Mouse (Mus musculus): Measurements from ENCODE around the gene Ptpn7. TPM values are rescaled to one million over a fixed set of nuclear protein-coding genes. Genes with fewer than 3 reads are reported as not detected.
"Not testable (repeated sequence)": the region's sequence is repeated elsewhere in the genome, so short reads cannot be mapped to it uniquely, and the experiment has no call there.

Gene Ptpn7
- polyA plus RNA-seq, 1 experiment: 5.4 TPM

DNA sequence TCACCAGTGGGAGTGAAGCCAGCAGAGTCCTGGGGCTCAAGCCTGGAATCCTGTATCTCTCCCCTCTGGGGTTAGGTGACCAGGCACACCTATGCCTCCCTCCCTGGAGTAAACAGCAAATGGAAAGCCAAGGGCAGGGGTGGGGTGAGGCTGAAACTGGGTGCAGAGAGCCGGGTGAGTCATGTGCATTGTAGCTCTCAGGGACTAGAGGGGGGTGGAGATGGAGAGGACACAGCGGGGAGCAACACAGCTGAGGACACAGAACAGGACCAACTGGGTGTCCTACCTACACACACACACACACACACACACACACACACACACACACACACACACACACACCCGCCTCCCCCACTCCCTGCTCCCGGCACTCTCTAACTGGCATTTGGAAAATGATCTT lies 50.9 kb downstream of the Ptpn7 start:
- H3K4me3 ChIP-seq (ENCODE audit: low read depth, low read length): no peak overlapping the region
- H3K27me3 ChIP-seq (ENCODE audit: control insufficient read depth, insufficient read depth, low read length): no peaks in the 10 kb centered on the region
- peaks cover 55% of the 10 kb centered on the region for H3K4me1 ChIP-seq (ENCODE audit: control insufficient read depth, insufficient read depth, insufficient read length, low read length)
- H3K27ac ChIP-seq (ENCODE audit: insufficient read depth, low read depth, low read length): peak overlapping the region; percentile 86
- no peaks in the 10 kb centered on the region for H3K36me3 ChIP-seq (ENCODE audit: control insufficient read depth, insufficient read depth, low read length)
- no peak for TF ChIP-seq CTCF (IDR thresholded peaks at IDR 0.05; ENCODE audit: extremely low read depth, insufficient read length, insufficient replicate concordance, low read depth, low read length)
- TF ChIP-seq POLR2A (IDR thresholded peaks at IDR 0.05; ENCODE audit: low read depth, low read length): no peak
- WGBS: 14% methylated on average over 4 of the region's 4 CpGs

DNA sequence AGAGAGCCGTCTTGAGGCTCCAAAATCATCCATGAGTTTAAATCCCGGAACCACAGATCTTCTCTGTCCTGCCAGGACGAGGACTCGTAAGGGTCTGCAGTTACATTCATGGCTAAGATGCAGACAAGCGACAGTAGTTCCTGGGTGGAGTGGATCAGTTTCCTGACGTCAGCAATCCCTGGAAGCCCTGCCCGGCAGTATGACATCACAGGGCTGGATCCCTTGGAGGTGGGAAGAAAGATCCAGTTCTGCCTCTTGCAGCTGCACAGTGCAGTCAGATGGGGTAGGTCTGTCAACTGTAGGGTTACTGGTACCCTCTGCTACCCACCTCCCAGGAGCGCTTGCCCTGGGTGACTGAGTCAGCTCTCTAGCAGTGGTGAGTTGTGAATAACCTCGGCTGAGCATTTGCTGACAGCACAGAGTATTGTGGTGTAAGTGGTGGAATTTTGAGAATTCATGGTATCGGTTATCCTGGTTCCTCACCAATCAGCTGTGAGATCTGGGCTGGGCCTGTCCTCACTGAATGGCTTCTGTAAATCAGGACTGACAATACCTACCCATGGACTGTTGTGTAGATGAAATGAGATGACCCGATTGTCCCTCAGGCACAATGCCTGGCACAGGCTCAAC lies 51.6 kb downstream of the Ptpn7 start:
- 37% methylated on average over 11 of the region's 11 CpGs for WGBS
- Histone ChIP-seq H3K27me3 (ENCODE audit: control insufficient read depth, insufficient read depth, low read length) (no peaks in the 10 kb centered on the region), H3K4me1 (ENCODE audit: control insufficient read depth, insufficient read depth, insufficient read length, low read length) (peaks cover 55% of the 10 kb centered on the region), H3K27ac (ENCODE audit: insufficient read depth, low read depth, low read length) (peak overlapping the region; percentile 86), H3K36me3 (ENCODE audit: control insufficient read depth, insufficient read depth, low read length) (no peaks in the 10 kb centered on the region), H3K4me3 (ENCODE audit: low read depth, low read length) (no peak overlapping the region)
- TF ChIP-seq CTCF (IDR thresholded peaks at IDR 0.05; ENCODE audit: extremely low read depth, insufficient read length, insufficient replicate concordance, low read depth, low read length) (no peak), POLR2A (IDR thresholded peaks at IDR 0.05; ENCODE audit: low read depth, low read length) (no peak)

DNA sequence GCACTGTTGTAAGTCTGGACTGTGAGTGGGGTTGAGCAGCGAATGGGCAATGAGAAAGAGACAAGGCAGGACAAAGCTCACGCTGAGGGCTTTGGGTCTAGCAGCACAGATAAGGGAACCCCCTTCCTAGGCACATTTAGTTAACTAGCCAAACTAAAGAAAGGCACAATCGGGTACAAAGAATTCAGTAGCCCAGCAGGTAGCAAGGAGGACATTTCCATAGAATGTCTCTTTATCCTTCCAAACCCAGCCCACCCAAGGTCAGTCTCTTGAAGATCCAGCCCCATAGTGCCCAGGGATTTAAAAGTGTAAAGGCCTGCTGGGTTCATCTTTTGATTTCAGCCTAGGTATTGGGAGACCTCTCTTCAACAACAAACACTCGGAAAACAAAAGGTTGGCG lies 53.4 kb downstream of the Ptpn7 start:
- WGBS: 85% methylated on average over 5 of the region's 5 CpGs
- Histone ChIP-seq H3K36me3 (ENCODE audit: control insufficient read depth, insufficient read depth, low read length) (no peaks in the 10 kb centered on the region), H3K4me1 (ENCODE audit: control insufficient read depth, insufficient read depth, insufficient read length, low read length) (peaks cover 40% of the 10 kb centered on the region; the same call in 1 of the 2 replicates), H3K27ac (ENCODE audit: insufficient read depth, low read depth, low read length) (no peak overlapping the region), H3K27me3 (ENCODE audit: control insufficient read depth, insufficient read depth, low read length) (no peaks in the 10 kb centered on the region), H3K4me3 (ENCODE audit: low read depth, low read length) (no peak overlapping the region)
- TF ChIP-seq POLR2A (IDR thresholded peaks at IDR 0.05; ENCODE audit: low read depth, low read length) (no peak), CTCF (IDR thresholded peaks at IDR 0.05; ENCODE audit: extremely low read depth, insufficient read length, insufficient replicate concordance, low read depth, low read length) (no peak)

DNA sequence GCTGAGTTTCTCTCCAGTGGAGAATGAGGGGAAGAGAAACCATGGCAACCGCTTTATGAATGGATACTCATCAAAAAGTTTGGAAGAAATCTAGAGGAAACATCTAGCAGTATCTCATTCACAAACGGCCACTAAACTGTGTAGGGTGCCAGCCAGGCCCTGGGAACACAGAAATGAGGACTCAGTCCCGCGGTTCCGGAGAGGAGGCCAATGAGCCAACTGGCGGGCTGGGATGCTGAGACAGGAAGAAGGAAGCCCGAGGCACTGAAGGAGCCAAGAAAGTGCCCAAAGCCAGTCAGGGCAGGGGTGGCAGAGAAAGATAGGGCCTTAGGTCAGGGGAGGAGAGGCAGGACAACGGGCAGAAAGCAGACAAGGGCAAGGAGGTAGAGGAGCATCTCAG lies 53.9 kb downstream of the Ptpn7 start:
- no peak overlapping the region for H3K4me3 ChIP-seq (ENCODE audit: low read depth, low read length)
- no peak for TF ChIP-seq POLR2A (IDR thresholded peaks at IDR 0.05; ENCODE audit: low read depth, low read length)
- no peak for TF ChIP-seq CTCF (IDR thresholded peaks at IDR 0.05; ENCODE audit: extremely low read depth, insufficient read length, insufficient replicate concordance, low read depth, low read length)
- no peaks in the 10 kb centered on the region for H3K36me3 ChIP-seq (ENCODE audit: control insufficient read depth, insufficient read depth, low read length)
- H3K27ac ChIP-seq (ENCODE audit: insufficient read depth, low read depth, low read length): no peak overlapping the region
- WGBS: 67% methylated on average over 8 of the region's 8 CpGs
- peaks cover 36% of the 10 kb centered on the region; the same call in 1 of the 2 replicates for H3K4me1 ChIP-seq (ENCODE audit: control insufficient read depth, insufficient read depth, insufficient read length, low read length)
- H3K27me3 ChIP-seq (ENCODE audit: control insufficient read depth, insufficient read depth, low read length): no peaks in the 10 kb centered on the region

DNA sequence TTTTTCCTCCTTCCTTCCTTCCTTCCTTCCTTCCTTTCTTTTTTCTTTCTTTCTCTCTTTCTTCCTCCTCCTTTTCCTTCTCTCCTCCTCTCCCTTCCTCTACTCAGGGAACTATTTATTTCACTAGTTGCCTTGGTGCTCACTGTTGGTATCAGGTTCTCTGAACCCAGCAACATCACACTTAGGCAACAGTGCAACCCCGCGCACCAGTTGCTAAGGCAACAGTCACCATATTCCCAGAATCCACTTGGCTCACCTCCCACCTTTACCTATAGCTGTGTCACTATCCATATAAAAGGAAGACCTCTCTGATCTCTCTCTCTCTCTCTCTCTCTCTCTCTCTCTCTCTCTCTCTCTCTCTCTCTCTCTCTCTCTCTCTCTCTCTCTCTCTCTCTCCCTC lies 54.5 kb downstream of the Ptpn7 start:
- H3K4me3 ChIP-seq (ENCODE audit: low read depth, low read length); H3K27ac ChIP-seq (ENCODE audit: insufficient read depth, low read depth, low read length); H3K27me3 ChIP-seq (ENCODE audit: control insufficient read depth, insufficient read depth, low read length); H3K36me3 ChIP-seq (ENCODE audit: control insufficient read depth, insufficient read depth, low read length): not testable (repeated sequence)
- peaks cover 30% of the 10 kb centered on the region; the same call in 1 of the 2 replicates for H3K4me1 ChIP-seq (ENCODE audit: control insufficient read depth, insufficient read depth, insufficient read length, low read length)
- WGBS: 73% methylated on average over 2 of the region's 2 CpGs

DNA sequence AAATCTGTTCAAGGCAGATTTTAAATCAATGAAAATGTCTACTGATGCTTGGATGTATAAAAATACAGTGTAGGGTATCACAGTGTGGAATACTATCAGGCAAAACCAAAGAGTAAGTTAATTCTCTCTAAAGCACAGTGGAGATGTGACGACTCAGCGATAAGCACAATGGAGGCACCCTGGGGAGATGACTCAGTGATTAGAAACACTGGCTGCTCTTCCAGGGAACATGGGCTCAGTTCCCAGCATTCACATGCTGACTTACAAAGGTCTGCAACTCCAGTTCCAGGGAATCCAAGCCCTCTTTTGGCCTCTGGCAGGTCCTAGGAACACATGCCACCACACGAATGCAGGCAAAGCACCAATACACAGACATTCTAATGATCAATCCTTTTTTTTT lies 55.7 kb downstream of the Ptpn7 start:
- WGBS: 60% methylated on average over 3 of the region's 3 CpGs
- H3K36me3 ChIP-seq (ENCODE audit: control insufficient read depth, insufficient read depth, low read length): no peaks in the 10 kb centered on the region
- no peaks in the 10 kb centered on the region for H3K27me3 ChIP-seq (ENCODE audit: control insufficient read depth, insufficient read depth, low read length)
- no peak overlapping the region for H3K4me3 ChIP-seq (ENCODE audit: low read depth, low read length)
- peaks cover 20% of the 10 kb centered on the region; the same call in 1 of the 2 replicates for H3K4me1 ChIP-seq (ENCODE audit: control insufficient read depth, insufficient read depth, insufficient read length, low read length)
- H3K27ac ChIP-seq (ENCODE audit: insufficient read depth, low read depth, low read length): no peak overlapping the region
- TF ChIP-seq POLR2A (IDR thresholded peaks at IDR 0.05; ENCODE audit: low read depth, low read length) (no peak), CTCF (IDR thresholded peaks at IDR 0.05; ENCODE audit: extremely low read depth, insufficient read length, insufficient replicate concordance, low read depth, low read length) (no peak)

DNA sequence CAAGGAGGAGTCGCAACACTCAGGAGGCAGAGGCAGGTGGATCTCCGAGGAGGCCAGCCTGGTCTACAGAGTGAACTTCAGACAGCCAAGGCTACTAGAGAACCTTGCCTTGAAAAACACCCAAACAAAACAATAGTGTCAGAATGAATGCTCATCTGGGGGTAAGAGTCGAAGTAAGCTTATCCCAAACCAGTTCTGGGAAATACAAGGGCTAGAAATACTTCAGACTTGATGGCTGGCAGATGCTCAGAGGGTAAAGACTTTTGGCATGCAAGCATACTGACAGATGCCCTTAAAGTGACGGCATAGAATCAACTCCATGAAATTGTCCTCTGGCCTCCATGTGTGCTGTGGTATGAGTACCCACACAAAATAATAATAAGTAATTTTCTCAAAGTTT lies 56.7 kb downstream of the Ptpn7 start:
- Histone ChIP-seq H3K27ac (ENCODE audit: insufficient read depth, low read depth, low read length) (no peak overlapping the region), H3K4me1 (ENCODE audit: control insufficient read depth, insufficient read depth, insufficient read length, low read length) (peaks cover 10% of the 10 kb centered on the region; the same call in 1 of the 2 replicates), H3K4me3 (ENCODE audit: low read depth, low read length) (no peak overlapping the region), H3K36me3 (ENCODE audit: control insufficient read depth, insufficient read depth, low read length) (no peaks in the 10 kb centered on the region), H3K27me3 (ENCODE audit: control insufficient read depth, insufficient read depth, low read length) (no peaks in the 10 kb centered on the region)
- 87% methylated on average over 4 of the region's 4 CpGs for WGBS
- TF ChIP-seq CTCF (IDR thresholded peaks at IDR 0.05; ENCODE audit: extremely low read depth, insufficient read length, insufficient replicate concordance, low read depth, low read length): no peak
- TF ChIP-seq POLR2A (IDR thresholded peaks at IDR 0.05; ENCODE audit: low read depth, low read length): no peak

DNA sequence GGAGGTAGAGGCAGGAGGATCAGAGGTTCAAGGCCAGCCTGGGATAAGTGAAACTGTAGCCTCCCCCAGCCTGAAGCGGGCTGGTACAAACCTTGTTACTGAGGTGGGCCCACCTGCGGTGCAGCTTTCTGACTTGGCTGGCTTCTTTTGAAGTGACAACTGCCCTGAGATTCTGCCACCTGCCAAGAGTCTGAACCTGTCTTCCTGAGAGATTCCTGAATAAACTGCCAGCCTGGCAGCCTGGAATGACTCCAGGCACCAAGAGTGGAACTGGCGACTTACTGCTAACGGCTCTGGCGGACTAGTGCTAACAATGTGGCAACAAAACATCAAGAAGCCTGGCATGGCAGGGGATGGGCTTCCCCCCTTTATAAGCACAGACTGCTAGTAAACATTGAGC lies 61.8 kb downstream of the Ptpn7 start:
- WGBS: 34% methylated on average over 5 of the region's 5 CpGs
- H3K4me1 ChIP-seq (ENCODE audit: control insufficient read depth, insufficient read depth, insufficient read length, low read length): peaks cover 22% of the 10 kb centered on the region
- not testable (repeated sequence) for H3K4me3 ChIP-seq (ENCODE audit: low read depth, low read length); H3K27ac ChIP-seq (ENCODE audit: insufficient read depth, low read depth, low read length); H3K27me3 ChIP-seq (ENCODE audit: control insufficient read depth, insufficient read depth, low read length); H3K36me3 ChIP-seq (ENCODE audit: control insufficient read depth, insufficient read depth, low read length)

Other genes with a start within 250 kb of the Ptpn7 start
- gene Ppp1r12b, start 176.8 kb upstream of the Ptpn7 start, polyA plus RNA-seq (2012; rRNA removed): 9.7 and 10.4 TPM in 2 replicates
- gene Ube2t, start 170.1 kb upstream of the Ptpn7 start, polyA plus RNA-seq (2012; rRNA removed): 0.58 and 1.4 TPM in 2 replicates
- 0.06 and 0.17 TPM in 2 replicates for gene Lgr6, start 27.4 kb upstream of the Ptpn7 start, polyA plus RNA-seq (2012; rRNA removed)
- gene Arl8a, start 14.1 kb downstream of the Ptpn7 start, polyA plus RNA-seq (2012; rRNA removed): 31.0 and 82.9 TPM in 2 replicates
- gene Gpr37l1, start 35.0 kb downstream of the Ptpn7 start, polyA plus RNA-seq (2012; rRNA removed): 1.9 and 2.2 TPM in 2 replicates
- gene Elf3, start 125.9 kb downstream of the Ptpn7 start, polyA plus RNA-seq (2012; rRNA removed): 110 and 185 TPM in 2 replicates
- 66.3 and 103 TPM in 2 replicates for gene Rnpep, start 151.4 kb downstream of the Ptpn7 start, polyA plus RNA-seq (2012; rRNA removed)
- 22.5 and 24.1 TPM in 2 replicates for gene Timm17a, start 181.1 kb downstream of the Ptpn7 start, polyA plus RNA-seq (2012; rRNA removed)
- gene Lmod1, start 192.1 kb downstream of the Ptpn7 start, polyA plus RNA-seq (2012; rRNA removed): 13.3 and 16.0 TPM in 2 replicates
- 3.9 and 6.5 TPM in 2 replicates for gene Shisa4, start 242.5 kb downstream of the Ptpn7 start, polyA plus RNA-seq (2012; rRNA removed)

Data from small intestine, adult 2 months (tissue).